Mouse (Mus musculus): ENCODE measurements around the gene Jade3. TPM values are rescaled to one million over a fixed set of nuclear protein-coding genes. Genes with fewer than 3 reads are reported as not detected.
A peak's percentile ranks its signal among the peaks of the same experiment; 100 is the strongest.
"Not testable (repeated sequence)": the region's sequence is repeated elsewhere in the genome, so short reads cannot be mapped to it uniquely, and the experiment has no call there.

Jade3 gene
- polyA plus RNA-seq (2012; rRNA removed) = 1.8 and 2.4 TPM in 2 replicates

DNA sequence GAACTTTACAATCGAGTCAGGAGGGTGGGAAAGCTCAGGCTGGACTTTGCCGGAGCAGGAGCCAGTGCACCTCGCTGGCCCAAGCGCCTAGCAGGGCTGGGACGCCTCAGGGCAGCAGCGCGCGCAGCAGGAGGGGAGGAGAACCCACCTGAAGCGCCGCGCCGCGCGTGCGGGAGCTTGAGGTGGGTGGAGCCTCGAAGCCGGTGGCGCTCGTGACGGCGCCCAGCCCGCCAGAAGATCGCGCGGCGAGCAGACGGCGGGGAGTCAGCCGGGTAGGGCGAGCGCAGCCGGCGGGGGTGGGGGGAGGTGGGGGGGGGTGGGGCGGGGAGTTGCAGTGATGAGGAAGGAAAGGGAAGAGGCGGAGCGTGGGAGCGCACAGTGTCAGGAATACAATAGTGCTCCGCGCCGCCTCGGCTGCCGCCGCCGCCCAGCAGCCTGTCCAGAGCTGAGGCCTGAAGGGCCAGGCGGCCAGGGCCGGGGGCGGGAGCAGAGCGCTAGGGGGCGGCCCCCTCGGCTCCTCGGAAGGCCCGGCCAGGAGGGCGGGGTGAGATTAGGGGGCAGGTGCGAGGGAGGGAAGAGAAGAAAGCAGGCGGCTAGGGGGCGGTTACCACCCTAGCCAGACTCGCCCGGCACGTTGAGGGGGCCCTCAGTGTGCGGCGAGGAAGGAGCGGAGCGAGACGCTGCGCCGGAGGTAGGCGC, at the start of gene Jade3:
Gene Jade3, plus strand, starts transcription at position 549 of the 699 bp plus-strand sequence.
- no peaks in the 10 kb centered on the region; the same call in 1 of the 2 replicates for H3K4me1 ChIP-seq (replicated peaks; ENCODE audit: control insufficient read depth, insufficient read depth, low read length)
- TF ChIP-seq POLR2A (IDR thresholded peaks at IDR 0.05; ENCODE audit: control insufficient read depth, extremely low read depth, insufficient read depth, low read length, poor library complexity) (peak; percentile 57; the same call in 1 of the 2 replicates), CTCF (IDR thresholded peaks at IDR 0.05; ENCODE audit: borderline replicate concordance, control insufficient read depth, extremely low read depth, insufficient read depth, low read length, poor library complexity) (no peak)
- DNase-seq = peak; percentile 76
- H3K4me3 ChIP-seq (ENCODE audit: control insufficient read depth, insufficient read depth, low read length) = peak within 1 kb of the TSS; percentile 81
- under 1% methylated on average over 19 of the region's 67 CpGs for WGBS
- no peaks in the 10 kb centered on the region for H3K36me3 ChIP-seq (ENCODE audit: control insufficient read depth, insufficient read depth, low read length)
- no peaks in the 10 kb centered on the region for H3K27me3 ChIP-seq (ENCODE audit: control insufficient read depth, insufficient read depth, low read length)
- peak within 1 kb of the TSS; percentile 64; the same call in 1 of the 2 replicates for H3K27ac ChIP-seq (ENCODE audit: control insufficient read depth, insufficient read depth, low read length)

DNA sequence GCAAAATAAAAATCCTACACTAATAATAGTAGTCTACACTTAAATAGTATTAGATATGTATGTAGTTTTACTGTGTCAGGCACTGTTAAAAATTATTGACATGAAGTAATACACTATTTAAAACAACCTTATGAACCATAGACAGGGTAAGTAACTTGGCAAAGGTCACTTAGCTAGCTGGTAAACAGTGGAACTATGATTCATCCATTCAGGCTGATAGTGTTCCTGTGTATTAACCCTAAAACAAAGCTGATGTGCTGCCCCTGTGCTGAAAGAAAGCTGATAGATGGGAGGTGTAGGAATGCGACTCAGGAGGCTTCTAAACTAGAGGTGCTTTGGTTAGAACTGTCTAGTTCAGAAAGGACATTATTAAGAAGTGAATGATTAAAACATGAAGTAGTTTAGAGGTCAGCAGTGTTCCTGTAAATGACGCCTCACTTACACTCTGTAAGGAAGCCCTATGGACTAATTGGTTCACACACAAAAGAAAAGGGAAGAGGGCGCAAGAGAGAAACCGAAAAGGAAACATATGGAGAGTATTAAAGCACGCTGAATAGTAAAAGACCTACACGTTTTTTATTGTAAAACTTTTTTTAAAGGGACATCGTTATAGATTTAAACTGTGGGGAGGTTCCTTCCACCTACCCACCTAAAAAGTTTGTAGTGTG, 46.0 kb upstream of the Jade3 start:
- TF ChIP-seq POLR2A (IDR thresholded peaks at IDR 0.05; ENCODE audit: control insufficient read depth, extremely low read depth, insufficient read depth, low read length, poor library complexity) (no peak), CTCF (IDR thresholded peaks at IDR 0.05; ENCODE audit: borderline replicate concordance, control insufficient read depth, extremely low read depth, insufficient read depth, low read length, poor library complexity) (no peak)
- DNase-seq = no peak
- H3K36me3 ChIP-seq (ENCODE audit: control insufficient read depth, insufficient read depth, low read length) = no peaks in the 10 kb centered on the region
- whole genome bisulfite sequencing = 32% methylated on average over 7 of the region's 7 CpGs
- no peak overlapping the region for H3K4me3 ChIP-seq (ENCODE audit: control insufficient read depth, insufficient read depth, low read length)
- no peaks in the 10 kb centered on the region for H3K27me3 ChIP-seq (ENCODE audit: control insufficient read depth, insufficient read depth, low read length)
- H3K4me1 ChIP-seq (replicated peaks; ENCODE audit: control insufficient read depth, insufficient read depth, low read length) = no peaks in the 10 kb centered on the region
- no peak overlapping the region for H3K27ac ChIP-seq (ENCODE audit: control insufficient read depth, insufficient read depth, low read length)

DNA sequence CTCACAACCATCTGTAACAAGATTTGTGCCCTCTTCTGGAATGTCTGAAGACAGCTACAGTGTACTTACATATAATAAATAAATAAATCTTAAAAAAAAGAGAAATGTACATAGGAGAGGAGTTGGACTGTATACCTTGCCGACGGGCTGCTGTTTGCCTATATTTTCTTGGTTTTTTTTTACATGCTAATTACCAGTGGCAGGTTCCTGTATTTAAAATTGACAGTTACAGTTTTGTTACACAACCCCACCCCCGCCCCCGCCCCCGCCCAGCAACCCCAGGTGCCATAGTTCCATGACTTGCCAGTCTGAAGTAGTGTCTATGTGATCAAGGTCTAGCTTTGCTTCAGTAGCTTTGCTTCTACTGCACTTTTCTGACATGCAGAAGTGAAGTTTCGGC, 43.2 kb upstream of the Jade3 start:
- 96% methylated on average over 6 of the region's 6 CpGs for WGBS
- TF ChIP-seq POLR2A (IDR thresholded peaks at IDR 0.05; ENCODE audit: control insufficient read depth, extremely low read depth, insufficient read depth, low read length, poor library complexity) = no peak
- TF ChIP-seq CTCF (IDR thresholded peaks at IDR 0.05; ENCODE audit: borderline replicate concordance, control insufficient read depth, extremely low read depth, insufficient read depth, low read length, poor library complexity) = no peak
- DNase-seq = no peak
- Histone ChIP-seq H3K27ac (ENCODE audit: control insufficient read depth, insufficient read depth, low read length) (no peak overlapping the region), H3K4me3 (ENCODE audit: control insufficient read depth, insufficient read depth, low read length) (no peak overlapping the region), H3K27me3 (ENCODE audit: control insufficient read depth, insufficient read depth, low read length) (no peaks in the 10 kb centered on the region), H3K36me3 (ENCODE audit: control insufficient read depth, insufficient read depth, low read length) (no peaks in the 10 kb centered on the region), H3K4me1 (replicated peaks; ENCODE audit: control insufficient read depth, insufficient read depth, low read length) (no peaks in the 10 kb centered on the region)

DNA sequence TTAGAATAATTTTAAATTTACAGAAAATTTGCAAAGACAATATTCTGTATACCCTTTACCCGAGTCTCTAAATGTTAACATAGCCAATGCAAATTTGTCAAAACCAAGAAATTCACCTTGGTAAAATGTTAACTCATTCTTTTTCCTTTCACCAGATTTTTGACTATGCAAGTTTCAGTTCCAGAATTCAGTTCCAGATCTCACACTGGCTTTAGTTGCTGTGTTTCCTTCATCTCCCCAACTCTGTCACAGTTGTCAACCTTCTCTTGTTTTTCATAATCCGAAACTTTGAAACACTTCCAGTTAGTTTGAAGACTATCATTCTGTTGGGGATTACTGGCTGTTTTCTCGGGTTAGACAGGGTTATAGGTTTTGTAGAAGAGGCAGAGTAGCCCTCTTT, 38.5 kb upstream of the Jade3 start:
- Histone ChIP-seq H3K36me3 (ENCODE audit: control insufficient read depth, insufficient read depth, low read length) (no peaks in the 10 kb centered on the region), H3K4me1 (replicated peaks; ENCODE audit: control insufficient read depth, insufficient read depth, low read length) (no peaks in the 10 kb centered on the region), H3K27me3 (ENCODE audit: control insufficient read depth, insufficient read depth, low read length) (no peaks in the 10 kb centered on the region), H3K4me3 (ENCODE audit: control insufficient read depth, insufficient read depth, low read length) (no peak overlapping the region), H3K27ac (ENCODE audit: control insufficient read depth, insufficient read depth, low read length) (no peak overlapping the region)
- DNase-seq = no peak
- 92% methylated on average over 3 of the region's 3 CpGs for WGBS
- no peak for TF ChIP-seq CTCF (IDR thresholded peaks at IDR 0.05; ENCODE audit: borderline replicate concordance, control insufficient read depth, extremely low read depth, insufficient read depth, low read length, poor library complexity)
- TF ChIP-seq POLR2A (IDR thresholded peaks at IDR 0.05; ENCODE audit: control insufficient read depth, extremely low read depth, insufficient read depth, low read length, poor library complexity) = no peak

DNA sequence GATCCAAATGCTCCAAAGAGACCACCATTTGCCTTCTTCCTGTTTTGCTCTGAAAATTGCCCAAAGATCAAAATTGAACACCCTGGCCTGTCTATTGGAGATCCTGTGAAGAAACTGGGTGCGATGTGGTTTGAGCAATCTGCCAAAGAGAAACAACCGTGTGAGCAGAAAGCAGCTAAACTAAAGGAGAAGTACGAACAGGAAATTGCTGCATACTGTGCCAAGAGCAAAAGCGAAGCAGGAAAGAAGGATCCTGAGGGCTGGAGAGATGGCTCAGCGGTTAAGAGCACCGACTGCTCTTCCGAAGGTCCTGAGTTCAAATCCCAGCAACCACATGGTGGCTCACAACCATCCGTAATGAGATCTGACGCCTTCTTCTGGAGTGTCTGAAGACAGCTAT, 33.5 kb upstream of the Jade3 start:
- not testable (repeated sequence) for H3K4me3 ChIP-seq (ENCODE audit: control insufficient read depth, insufficient read depth, low read length); H3K4me1 ChIP-seq (replicated peaks; ENCODE audit: control insufficient read depth, insufficient read depth, low read length); H3K36me3 ChIP-seq (ENCODE audit: control insufficient read depth, insufficient read depth, low read length); H3K27ac ChIP-seq (ENCODE audit: control insufficient read depth, insufficient read depth, low read length); DNase-seq; H3K27me3 ChIP-seq (ENCODE audit: control insufficient read depth, insufficient read depth, low read length)
- 73% methylated on average over 9 of the region's 9 CpGs for WGBS

DNA sequence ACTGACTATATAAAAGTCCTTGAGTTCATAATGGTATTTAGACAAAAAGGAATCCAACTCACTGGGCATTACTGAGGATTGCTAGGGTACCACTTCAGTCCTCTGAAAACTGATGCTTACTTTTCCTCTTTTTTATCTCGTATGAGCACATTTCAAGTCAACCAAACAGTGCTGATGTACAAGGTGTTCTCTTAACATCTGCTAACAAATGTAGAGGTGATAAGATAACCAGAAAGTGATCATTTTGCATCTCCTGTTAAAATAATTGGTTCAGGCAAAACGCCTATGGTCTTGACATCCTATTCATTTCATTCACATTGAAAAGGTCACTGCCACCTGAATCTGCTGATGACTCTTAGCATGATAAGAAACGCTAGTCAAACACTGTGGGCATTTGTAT, 32.5 kb upstream of the Jade3 start:
- Histone ChIP-seq H3K4me1 (replicated peaks; ENCODE audit: control insufficient read depth, insufficient read depth, low read length) (no peaks in the 10 kb centered on the region), H3K27ac (ENCODE audit: control insufficient read depth, insufficient read depth, low read length) (no peak overlapping the region), H3K36me3 (ENCODE audit: control insufficient read depth, insufficient read depth, low read length) (no peaks in the 10 kb centered on the region), H3K4me3 (ENCODE audit: control insufficient read depth, insufficient read depth, low read length) (no peak overlapping the region), H3K27me3 (ENCODE audit: control insufficient read depth, insufficient read depth, low read length) (no peaks in the 10 kb centered on the region)
- WGBS = 94% methylated on average over 3 of the region's 3 CpGs
- no peak for DNase-seq
- TF ChIP-seq POLR2A (IDR thresholded peaks at IDR 0.05; ENCODE audit: control insufficient read depth, extremely low read depth, insufficient read depth, low read length, poor library complexity) (no peak), CTCF (IDR thresholded peaks at IDR 0.05; ENCODE audit: borderline replicate concordance, control insufficient read depth, extremely low read depth, insufficient read depth, low read length, poor library complexity) (no peak)

Data from thymus, adult 2 months (tissue).